Mouse (Mus musculus) gastrocnemius, adult 2 months (tissue): ENCODE data around the gene Pqlc3. TPM values are rescaled to one million over a fixed set of nuclear protein-coding genes. Genes with fewer than 3 reads are reported as not detected.
A peak's percentile ranks its signal among the peaks of the same experiment; 100 is the strongest.

Experiments
- DNase-seq: peaks from one replicate; pipeline ENCODE4 v3.0.0; 2022
- H3K27ac ChIP-seq: fragments of 200-600 bp; 2 replicates; pipeline ENCODE4 v1.8.1; 2022; ENCODE audit warnings: mild to moderate bottlenecking
- H3K4me3 ChIP-seq: fragments of 200-600 bp; 2 replicates; pipeline ENCODE4 v1.8.1; 2022; ENCODE audit warnings: mild to moderate bottlenecking, moderate library complexity
- CTCF ChIP-seq: fragments of 200-600 bp; IDR thresholded peaks from 2 replicates; pipeline ENCODE4 v1.8.1; 2022; ENCODE audit warnings: antibody characterized with exemption, mild to moderate bottlenecking, moderate library complexity
- intact Hi-C: fragments of 180-260 bp; cut with DNase I; formaldehyde crosslinking; loops from one replicate; pipeline ENCODE4 v1.15.1; 2025
- long read RNA-seq, 2 experiments: library from polyadenylated mRNA; stranded (forward); transcript quantifications; one replicate each; pipeline ENCODE4 v2.0.0; 2021
- total RNA-seq, 2 experiments: library from RNA; stranded (reverse); gene quantifications; 2 replicates each; pipeline ENCODE4 v1.2.3; 2021

Pqlc3 gene
- total RNA-seq: 1 to 10 TPM; 1.1 to 1.6 TPM
- long read RNA-seq, experiment 1, partial matches to known transcripts: 0 of 1 reads
- long read RNA-seq, experiment 1, other reads (novel, unspliced or antisense): 0 of 1 reads
- long read RNA-seq, experiment 2, partial matches to known transcripts: 0 of 1 reads
- long read RNA-seq, experiment 2, other reads (novel, unspliced or antisense): 0 of 1 reads

- intact Hi-C loops: loop anchor here (5.0 kb wide), 1 partner anchor 268 kb away; no protein-coding TSS in a partner anchor
- DNase-seq: peak; percentile 93
- H3K4me3 ChIP-seq: peak within 1 kb of the TSS; percentile 83
- H3K27ac ChIP-seq: peak within 1 kb of the TSS; percentile 80
- no peak for TF ChIP-seq CTCF
Observed at GRCm38 (mm10) chr12:16999739-17000497, at the start of gene Pqlc3. Gene Pqlc3 (minus strand): TSS chr12:17000408.

DNA sequence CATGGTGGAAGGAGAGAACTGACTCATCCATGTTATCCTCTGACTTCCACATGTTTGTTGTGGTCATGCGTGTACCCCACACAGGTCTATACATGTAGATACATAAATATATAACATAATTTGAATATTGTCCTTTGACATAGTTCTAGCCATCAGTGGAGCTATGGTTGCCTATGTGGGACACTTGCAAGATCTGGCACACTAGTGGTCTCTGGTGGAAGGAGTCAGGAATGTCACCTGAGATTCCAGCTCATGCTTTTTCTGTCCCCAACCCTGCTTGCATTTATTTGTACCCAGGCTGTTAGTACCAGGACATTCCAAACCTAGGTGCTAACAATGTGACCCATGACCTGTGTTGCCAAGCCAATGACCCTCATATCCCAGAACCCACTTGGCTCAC, 49.6 kb upstream of the Pqlc3 start:
- no peak overlapping the region for H3K4me3 ChIP-seq
- intact Hi-C loops: no loop called here
- no peak for TF ChIP-seq CTCF
- no peak for DNase-seq
- H3K27ac ChIP-seq: no peak overlapping the region

DNA sequence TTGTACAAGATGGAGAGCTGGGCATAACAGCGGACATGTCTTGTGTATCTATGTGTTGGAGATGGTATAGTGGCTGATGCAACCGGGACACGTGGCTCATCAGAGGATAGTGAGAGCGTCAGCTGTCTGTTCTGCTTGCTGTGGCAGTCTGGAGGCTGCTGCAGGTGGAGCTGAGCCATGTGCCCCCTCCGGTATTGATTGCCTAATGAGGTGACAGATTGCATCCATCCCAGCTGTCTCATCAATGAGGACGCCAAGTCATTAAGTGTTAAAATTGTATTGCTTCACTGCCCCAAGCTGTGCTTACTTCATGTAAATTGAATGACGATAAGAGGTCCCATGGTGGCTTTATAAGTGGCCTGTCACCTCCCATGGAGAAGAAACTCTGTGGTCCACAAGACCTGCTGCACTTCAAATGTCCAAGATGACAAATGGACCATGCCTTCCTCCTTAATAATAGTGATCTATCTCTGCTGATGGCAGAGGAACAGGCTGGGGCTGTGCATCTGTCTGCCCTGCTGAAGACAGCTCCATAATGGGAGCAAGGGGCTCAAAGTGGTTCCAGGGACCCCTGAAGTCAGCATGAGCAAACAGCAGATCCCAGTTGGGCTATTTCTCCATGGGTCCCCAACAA, 48.9 kb upstream of the Pqlc3 start:
- H3K27ac ChIP-seq: no peak overlapping the region
- intact Hi-C loops: no loop called here
- no peak for DNase-seq
- H3K4me3 ChIP-seq: no peak overlapping the region
- no peak for TF ChIP-seq CTCF

GRCm38 (mm10) chr12:17043311-17043710, 43.1 kb upstream of the Pqlc3 start:
- intact Hi-C loops: no loop called here
- DNase-seq: no peak
- Histone ChIP-seq H3K4me3 (no peak overlapping the region), H3K27ac (no peak overlapping the region)
- no peak for TF ChIP-seq CTCF

GRCm38 (mm10) chr12:17040567-17040966, 40.4 kb upstream of the Pqlc3 start:
- Histone ChIP-seq H3K27ac (no peak overlapping the region), H3K4me3 (no peak overlapping the region)
- no peak for DNase-seq
- no peak for TF ChIP-seq CTCF
- intact Hi-C loops: no loop called here

GRCm38 (mm10) chr12:17039415-17039814, 39.2 kb upstream of the Pqlc3 start:
- no peak overlapping the region for H3K27ac ChIP-seq
- intact Hi-C loops: no loop called here
- no peak for DNase-seq
- TF ChIP-seq CTCF: no peak
- H3K4me3 ChIP-seq: no peak overlapping the region

GRCm38 (mm10) chr12:17038246-17038645, 38.0 kb upstream of the Pqlc3 start:
- TF ChIP-seq CTCF: no peak
- H3K4me3 ChIP-seq: no peak overlapping the region
- no peak for DNase-seq
- intact Hi-C loops: no loop called here
- no peak overlapping the region for H3K27ac ChIP-seq

DNA sequence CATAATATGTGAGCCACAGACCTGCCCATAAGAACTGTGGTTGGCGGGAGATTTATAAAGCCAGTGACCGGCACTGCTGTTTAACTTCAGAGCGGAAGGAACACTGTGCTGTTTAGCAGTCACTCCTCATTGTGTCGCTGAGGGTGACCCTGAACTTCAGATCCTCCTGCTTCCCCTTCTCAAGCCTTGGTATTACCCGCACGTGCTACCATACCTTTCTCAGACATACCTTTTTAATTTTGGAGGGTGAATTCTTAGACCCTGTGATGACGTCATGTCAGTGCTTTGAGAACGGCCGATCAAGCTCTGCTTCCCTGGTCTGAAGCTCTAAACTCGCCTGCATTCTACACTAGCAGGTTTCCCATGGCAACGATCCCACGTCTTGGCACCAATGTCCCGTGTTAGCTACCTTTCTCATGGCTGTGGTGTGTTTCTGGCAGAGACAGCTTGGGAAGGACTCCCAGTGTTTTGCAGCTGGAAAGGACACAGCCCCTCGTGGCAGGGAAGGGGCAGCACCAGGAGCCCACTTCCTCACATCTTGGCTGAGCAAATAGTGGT, 36.9 kb upstream of the Pqlc3 start:
- TF ChIP-seq CTCF: no peak
- H3K4me3 ChIP-seq: no peak overlapping the region
- H3K27ac ChIP-seq: no peak overlapping the region
- DNase-seq: no peak
- intact Hi-C loops: no loop called here

DNA sequence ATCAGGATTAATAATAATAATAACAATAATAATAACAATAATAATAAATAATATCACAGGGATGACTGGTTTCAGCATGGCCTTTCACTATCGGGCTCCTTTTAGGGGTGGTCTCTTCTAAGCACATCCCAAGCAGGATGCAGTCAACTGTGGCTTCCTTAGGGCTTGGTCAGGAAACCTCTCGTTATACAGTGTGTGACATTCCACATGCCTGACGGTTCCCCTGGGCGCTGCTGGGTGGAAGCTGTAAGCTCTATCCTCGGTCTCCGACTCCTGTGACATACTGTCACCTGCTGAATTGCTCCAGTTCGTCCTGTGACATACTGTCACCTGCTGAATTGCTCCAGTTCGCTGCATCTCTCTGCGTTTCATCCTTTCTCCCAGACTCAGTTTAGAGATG, 36.3 kb upstream of the Pqlc3 start:
- intact Hi-C loops: no loop called here
- TF ChIP-seq CTCF: no peak

GRCm38 (mm10) chr12:17035128-17035527, 34.9 kb upstream of the Pqlc3 start:
- peak; percentile 51 for TF ChIP-seq CTCF
- Histone ChIP-seq H3K4me3 (no peak overlapping the region), H3K27ac (no peak overlapping the region)
- peak; percentile 45 for DNase-seq
- intact Hi-C loops: no loop called here

More for the DNA sequence above, 36.3 kb upstream of the Pqlc3 start:
- H3K27ac ChIP-seq: no peak overlapping the region
- DNase-seq: no peak
- H3K4me3 ChIP-seq: no peak overlapping the region

- no peak for DNase-seq
- intact Hi-C loops: loop anchor here (5.0 kb wide), 1 partner anchor 208 kb away; no protein-coding TSS in a partner anchor
- no peak for TF ChIP-seq CTCF
- H3K4me3 ChIP-seq: no peak overlapping the region
- no peak overlapping the region for H3K27ac ChIP-seq
Observed at GRCm38 (mm10) chr12:17034671-17035070, 34.5 kb upstream of the Pqlc3 start.

GRCm38 (mm10) chr12:17033464-17033841, 33.2 kb upstream of the Pqlc3 start:
- no peak for TF ChIP-seq CTCF
- no peak for DNase-seq
- Histone ChIP-seq H3K4me3 (no peak overlapping the region), H3K27ac (no peak overlapping the region)
- intact Hi-C loops: loop anchor here (1.0 to 5.0 kb wide), 2 partner anchors 209 to 224 kb away; no protein-coding TSS in a partner anchor
